Mouse (Mus musculus) ES-E14 (cell line): ENCODE measurements around the gene Rbm43. TPM values are rescaled to one million over a fixed set of nuclear protein-coding genes. Genes with fewer than 3 reads are reported as not detected.

Source experiments
- DNase-seq: peaks from one replicate; pipeline ENCODE4 v3.0.0-alpha.2; 2013; ENCODE audit warnings: low read depth, low spot score
- H3K27ac ChIP-seq: 2 replicates; pipeline ENCODE4 v1.5.1; 2012; ENCODE audit warnings: low read depth, mild to moderate bottlenecking, low read length, moderate library complexity, mixed read lengths; ENCODE audit not compliant: poor library complexity, insufficient read depth, severe bottlenecking
- H3K36me3 ChIP-seq: 2 replicates; pipeline ENCODE4 v1.6.1; 2012; ENCODE audit warnings: mild to moderate bottlenecking, low read length, moderate library complexity, mixed read lengths; ENCODE audit not compliant: control insufficient read depth, poor library complexity, insufficient read depth, severe bottlenecking
- H3K4me1 ChIP-seq, 2 experiments: fragments of 150-350 bp in 1 of 2; sonication (generic) in 1 of 2; 2 replicates each; pipeline ENCODE4 v1.6.1; 2012; ENCODE audit warnings: low read length in 2 of 2, mild to moderate bottlenecking in 1 of 2, mixed read lengths in 1 of 2; ENCODE audit not compliant: control insufficient read depth in 2 of 2, insufficient read depth in 2 of 2, poor library complexity in 1 of 2
- H3K4me3 ChIP-seq, 2 experiments: fragments of 150-350 bp in 1 of 2; sonication (generic) in 1 of 2; 2 replicates each; pipeline ENCODE4 v1.5.1; 2012; ENCODE audit warnings: low read length in 2 of 2, low read depth in 1 of 2, mild to moderate bottlenecking in 1 of 2, mixed read lengths in 1 of 2; ENCODE audit not compliant: insufficient read depth in 1 of 2, poor library complexity in 1 of 2, severe bottlenecking in 1 of 2
- H3K9ac ChIP-seq: 2 replicates; pipeline ENCODE4 v1.6.1; 2012; ENCODE audit warnings: low read depth, mild to moderate bottlenecking, low read length, mixed read lengths; ENCODE audit not compliant: poor library complexity, insufficient read depth, severe bottlenecking
- H3K9me3 ChIP-seq: fragments of 150-350 bp; sonication (generic); 2 replicates; pipeline ENCODE4 v1.6.1; 2012; ENCODE audit warnings: low read depth, mild to moderate bottlenecking, low read length; ENCODE audit not compliant: control insufficient read depth, insufficient read depth
- CHD2 ChIP-seq: IDR thresholded peaks from 2 replicates; pipeline ENCODE4 v1.6.1; 2014; ENCODE audit warnings: mild to moderate bottlenecking, low read depth, low read length, inconsistent platforms
- HCFC1 ChIP-seq: IDR thresholded peaks from 2 replicates; pipeline ENCODE4 v1.6.1; 2012; ENCODE audit warnings: low read length, inconsistent platforms, borderline replicate concordance; ENCODE audit not compliant: insufficient read depth
- MAFK ChIP-seq: IDR thresholded peaks from 2 replicates; pipeline ENCODE4 v1.6.1; 2014; ENCODE audit warnings: mild to moderate bottlenecking, low read depth, low read length, inconsistent platforms; ENCODE audit not compliant: insufficient read depth
- ZC3H11A ChIP-seq: IDR thresholded peaks from 2 replicates; pipeline ENCODE4 v1.6.1; 2012; ENCODE audit warnings: low read depth, mild to moderate bottlenecking, inconsistent platforms, low read length, borderline replicate concordance
- ZNF384 ChIP-seq: IDR thresholded peaks from 2 replicates; pipeline ENCODE4 v1.6.1; 2012; ENCODE audit warnings: low read depth, low read length, inconsistent platforms
- in situ Hi-C, 2 experiments: fragments of 600-800 bp; cut with MboI; formaldehyde crosslinking; loops; one replicate each; pipeline ENCODE4 v1.15.1; 2025; ENCODE audit warnings: low sequenced_read_pairs in 2 of 2, inconsistent platforms in 1 of 2; ENCODE audit not compliant: unreplicated experiment in 2 of 2
- total RNA-seq: library from RNA; depleted of rRNA; stranded (reverse); fragments of 300-350 nt; gene quantifications from 2 replicates; pipeline ENCODE4 v1.2.3, GENCODE M21; 2012; rRNA removed

Rbm43 gene
- total RNA-seq, result 2.5 and 2.9 TPM in 2 replicates

DNA sequence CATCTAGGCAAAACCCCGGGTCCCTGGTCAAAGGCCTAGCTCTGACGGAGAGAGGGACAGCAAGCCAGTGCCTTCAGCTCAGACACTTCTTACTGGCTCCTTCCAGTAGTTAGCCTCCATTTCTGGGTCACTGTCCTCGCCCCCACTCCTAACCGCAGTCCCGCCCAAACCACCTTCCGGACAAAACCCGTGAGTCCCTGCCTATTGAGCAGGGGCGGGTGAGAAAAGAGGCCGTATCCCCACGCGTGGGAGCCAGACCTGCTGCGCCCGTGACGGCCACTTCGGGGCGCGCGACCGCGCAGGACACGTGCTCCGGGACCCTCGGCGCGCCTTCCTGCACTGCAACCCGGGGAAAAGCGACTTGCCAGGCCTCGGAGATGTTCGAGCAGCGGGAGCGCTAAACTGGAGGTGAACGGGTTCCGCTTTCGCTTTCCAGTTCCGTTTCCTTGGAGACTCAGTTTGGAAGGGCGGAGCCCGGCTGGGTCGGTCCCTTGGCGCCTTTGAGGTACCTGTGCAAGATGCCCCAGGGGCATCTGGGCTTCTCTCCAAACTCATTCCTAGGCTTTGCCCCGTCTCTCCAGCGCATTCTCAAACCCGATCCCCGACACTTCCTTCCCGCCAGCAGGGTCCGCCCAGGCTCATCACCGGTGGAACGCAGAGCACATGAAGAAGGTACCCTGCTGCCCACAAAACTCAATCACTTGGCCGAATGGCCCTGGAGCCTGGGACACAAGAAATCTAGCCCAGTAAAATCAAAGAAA lies at the start of gene Rbm43:
Rbm43 (minus strand) TSS at position 590 of the 761 bp plus-strand sequence.
- no peak for TF ChIP-seq ZC3H11A
- no peak for TF ChIP-seq CHD2
- no peak for TF ChIP-seq MAFK
- no peak for TF ChIP-seq HCFC1
- TF ChIP-seq ZNF384, result no peak
- H3K27ac ChIP-seq, result no peak within 1 kb of the TSS
- peak within 1 kb of the TSS; percentile 59 for H3K9ac ChIP-seq
- in situ Hi-C loops, result no loop called here
- peak; percentile 74 for DNase-seq
- no peaks in the 10 kb centered on the region for H3K9me3 ChIP-seq
- H3K36me3 ChIP-seq, result no peaks in the 10 kb centered on the region
- peak within 1 kb of the TSS; percentile 63 to 66 for H3K4me3 ChIP-seq
- peaks cover 0 to 4% of the 10 kb centered on the region in 2 experiments; a peak in 1 of 4 replicates for H3K4me1 ChIP-seq

DNA sequence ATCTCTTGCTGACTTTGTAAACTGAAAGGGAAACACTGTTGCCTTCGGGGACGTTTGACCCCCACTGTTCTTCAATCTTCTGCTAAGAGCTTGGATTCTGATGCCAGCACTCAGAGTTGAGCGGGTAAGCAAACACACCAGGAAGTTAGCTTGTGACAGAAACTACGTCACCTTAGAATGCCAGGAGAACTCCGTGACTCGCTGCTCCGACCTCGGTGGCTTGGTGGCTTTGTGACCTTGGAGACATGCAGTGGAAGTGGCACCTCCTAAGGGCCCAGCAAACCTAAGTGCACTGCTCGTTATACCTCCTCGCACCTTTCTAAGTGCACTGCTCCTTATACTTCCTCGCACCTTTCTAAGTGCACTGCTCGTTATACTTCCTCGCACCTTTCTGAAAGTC lies 47.3 kb upstream of the Rbm43 start:
- Histone ChIP-seq H3K4me3 (no peak overlapping the region), H3K36me3 (no peaks in the 10 kb centered on the region), H3K9ac (no peak overlapping the region), H3K4me1 (no peaks in the 10 kb centered on the region), H3K9me3 (0 out of 2 replicates have a peak, but pooled peaks cover 1% of the 10 kb centered on the region), H3K27ac (no peak overlapping the region)
- in situ Hi-C loops, result no loop called here
- no peak for TF ChIP-seq ZNF384
- TF ChIP-seq ZC3H11A, result no peak
- TF ChIP-seq CHD2, result no peak
- no peak for TF ChIP-seq HCFC1
- no peak for TF ChIP-seq MAFK
- DNase-seq, result no peak

- Histone ChIP-seq H3K36me3 (no peaks in the 10 kb centered on the region), H3K9ac (no peak overlapping the region), H3K4me3 (no peak overlapping the region), H3K4me1 (no peaks in the 10 kb centered on the region), H3K9me3 (0 out of 2 replicates have a peak, but pooled peaks cover 1% of the 10 kb centered on the region), H3K27ac (0 out of 2 replicates have a peak overlapping the region, but pooled peaks have one; percentile 31)
- in situ Hi-C loops, result no loop called here
- TF ChIP-seq ZC3H11A (no peak), MAFK (no peak), HCFC1 (no peak), CHD2 (no peak), ZNF384 (no peak)
- no peak for DNase-seq
These were observed 46.7 kb upstream of the Rbm43 start for GRCm38 (mm10) chr2:51981630-51982029.

GRCm38 (mm10) chr2:51973410-51973968 lies 38.5 kb upstream of the Rbm43 start, which contains the start of gene Nmi:
Gene Nmi (minus strand): TSS chr2:51973494.
- Histone ChIP-seq H3K9me3 (no peaks in the 10 kb centered on the region), H3K9ac (peak within 1 kb of the TSS; percentile 43), H3K36me3 (no peaks in the 10 kb centered on the region), H3K4me3 (peak within 1 kb of the TSS; percentile 32 to 49), H3K27ac (no peak within 1 kb of the TSS), H3K4me1 (no peaks in the 10 kb centered on the region)
- TF ChIP-seq ZNF384 (no peak), CHD2 (no peak), ZC3H11A (no peak), MAFK (no peak), HCFC1 (no peak)
- no peak for DNase-seq
- in situ Hi-C loops, result no loop called here
